Mouse (Mus musculus): ENCODE measurements around the gene Dgkd.

DNA sequence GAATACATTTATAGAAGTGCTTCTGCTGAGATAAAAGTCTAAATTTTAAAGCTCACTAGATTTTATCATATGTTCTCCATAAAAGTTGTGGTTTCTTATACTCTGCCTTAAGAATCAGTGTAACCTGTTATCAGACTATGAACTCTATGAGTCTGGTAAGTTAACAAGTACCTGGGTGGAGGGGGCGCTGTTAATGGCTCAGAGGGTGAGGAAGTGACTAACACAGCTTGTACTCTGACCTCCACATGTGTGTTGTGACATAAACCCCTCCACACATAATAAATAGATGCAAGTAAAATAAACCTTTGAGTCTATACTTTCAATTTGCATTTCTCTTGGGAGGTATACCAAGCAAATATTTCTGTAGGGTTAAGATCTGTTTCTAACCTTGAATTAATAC, 57.3 kb downstream of the Dgkd start:
- TF ChIP-seq POLR2A (IDR thresholded peaks at IDR 0.05; ENCODE audit: control insufficient read depth in 1 of 2, insufficient read depth in 1 of 2, low read depth in 1 of 2, low read length in 2 of 2, poor library complexity in 1 of 2) (no peak), CTCF (IDR thresholded peaks at IDR 0.05 in 2 of 3, conservative IDR thresholded peaks at IDR 0.05 in 1 of 3; ENCODE audit: control insufficient read depth in 1 of 3, insufficient read depth in 1 of 3, low read depth in 2 of 3, low read length in 3 of 3, poor library complexity in 1 of 3, severe bottlenecking in 1 of 3) (no peak)

All from MEL (cell line).